Mouse (Mus musculus) cerebellum, adult 2 months (tissue): ENCODE measurements around the gene Mymk.

Experiments used
- CTCF ChIP-seq: fragments of 200-500 bp; IDR thresholded peaks from 2 replicates; pipeline ENCODE4 v1.5.1; 2011; ENCODE audit warnings: low read depth, mild to moderate bottlenecking, control low read depth, low read length, moderate library complexity, borderline replicate concordance; ENCODE audit not compliant: insufficient read depth
- POLR2A ChIP-seq: fragments of 200-500 bp; IDR thresholded peaks from 2 replicates; pipeline ENCODE4 v1.6.1; 2011; ENCODE audit warnings: low read length, control low read depth, borderline replicate concordance; ENCODE audit not compliant: insufficient read depth

DNA sequence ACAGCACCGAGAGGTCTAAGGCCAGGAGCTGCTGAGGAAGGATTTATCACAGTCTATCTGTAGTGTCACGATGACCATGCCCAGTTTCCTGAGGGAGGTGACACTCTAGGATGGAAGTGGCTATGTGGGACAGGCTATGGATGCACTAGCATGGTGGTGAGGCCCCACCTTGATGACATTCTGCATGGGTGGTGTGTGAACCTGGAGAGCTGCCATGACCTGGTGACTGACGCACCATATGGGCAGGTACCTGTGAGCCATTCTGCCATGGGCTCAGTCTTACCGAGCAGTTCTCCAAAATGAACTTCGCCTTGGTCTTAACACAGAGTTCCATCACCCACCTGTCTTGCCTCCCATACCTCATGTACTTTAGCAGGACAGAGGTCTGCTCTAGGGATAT lies 15.6 kb upstream of the Mymk start:
- TF ChIP-seq CTCF (no peak), POLR2A (no peak)
